Mouse (Mus musculus) MEL (cell line): ENCODE results near the gene Zfp513.

Experiments used
- CTCF ChIP-seq, 3 experiments: IDR thresholded peaks in 2 of 3; conservative IDR thresholded peaks in 1 of 3; 2 replicates each; pipeline ENCODE4 v1.5.1; 2011 to 2012; ENCODE audit warnings: low read length in 3 of 3, low read depth in 2 of 3, mild to moderate bottlenecking in 2 of 3, improper control_type of control experiment in 1 of 3, inconsistent platforms in 1 of 3, mixed read lengths in 1 of 3, moderate library complexity in 1 of 3; ENCODE audit not compliant: control insufficient read depth in 1 of 3, insufficient read depth in 1 of 3, poor library complexity in 1 of 3, severe bottlenecking in 1 of 3
- GATA1 ChIP-seq: IDR thresholded peaks from 2 replicates; pipeline ENCODE4 v1.6.1; 2011; ENCODE audit warnings: low read depth, low read length, improper control_type of control experiment

- peak; percentile 87 for TF ChIP-seq GATA1
- no peak for TF ChIP-seq CTCF (IDR thresholded peaks at IDR 0.05 in 2 of 3, conservative IDR thresholded peaks at IDR 0.05 in 1 of 3; ENCODE audit: control insufficient read depth in 1 of 3, insufficient read depth in 1 of 3, low read depth in 2 of 3, low read length in 3 of 3, poor library complexity in 1 of 3, severe bottlenecking in 1 of 3)
These were observed 37.2 kb downstream of the Zfp513 start for GRCm38 (mm10) chr5:31164878-31165277.
